Mouse (Mus musculus): ENCODE measurements around the gene Gtf2a1. TPM values are rescaled to one million over a fixed set of nuclear protein-coding genes. Genes with fewer than 3 reads are reported as not detected.

Gtf2a1 gene
- polyA plus RNA-seq, 1 experiment from 2014 or later, result 33.6 TPM

DNA sequence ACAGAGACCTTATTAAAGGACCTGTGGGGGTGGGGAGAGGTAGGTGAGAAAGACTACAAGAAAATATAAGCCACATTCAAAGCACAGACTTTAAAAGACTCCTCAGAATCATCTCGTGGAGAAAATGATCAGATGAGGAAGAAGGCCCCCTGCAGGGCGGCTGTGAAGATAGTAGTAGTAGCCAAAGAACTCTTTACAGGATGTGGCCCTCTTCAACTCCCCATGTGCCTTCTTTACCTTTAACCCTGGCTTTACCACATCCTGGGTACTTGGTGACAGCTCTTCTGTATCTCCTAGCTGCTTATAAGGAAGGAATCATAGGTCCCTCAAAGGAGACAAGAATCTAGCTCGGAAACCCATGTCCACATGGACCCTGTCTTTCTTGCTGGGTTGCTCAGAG lies 66.7 kb downstream of the Gtf2a1 start:
- WGBS, result 59% methylated on average over 3 of the region's 3 CpGs
- ATAC-seq (replicated peaks; ENCODE audit: low FRiP score, low TSS enrichment, low read depth) (no peak), DNase-seq (ENCODE audit: low spot score) (no peak)
- Histone ChIP-seq H3K4me3 (ENCODE audit: low read depth, low read length) (no peak overlapping the region), H3K4me2 (ENCODE audit: low read length) (no peak overlapping the region), H3K27me3 (replicated peaks; ENCODE audit: control insufficient read depth, insufficient read depth, low read length) (no peaks in the 10 kb centered on the region), H3K9me3 (ENCODE audit: control insufficient read depth, low read length) (no peaks in the 10 kb centered on the region), H3K9ac (ENCODE audit: low read length) (no peak overlapping the region), H3K4me1 (replicated peaks; ENCODE audit: control insufficient read depth, insufficient read depth, low read length) (no peaks in the 10 kb centered on the region), H3K27ac (ENCODE audit: low read depth) (no peak overlapping the region), H3K36me3 (ENCODE audit: control insufficient read depth, insufficient read depth, low read length) (no peaks in the 10 kb centered on the region)

GRCm38 (mm10) chr12:91517808-91518207 lies 72.5 kb downstream of the Gtf2a1 start:
- H3K27me3 ChIP-seq (replicated peaks; ENCODE audit: control insufficient read depth, insufficient read depth, low read length), result no peaks in the 10 kb centered on the region
- no peaks in the 10 kb centered on the region for H3K36me3 ChIP-seq (ENCODE audit: control insufficient read depth, insufficient read depth, low read length)
- no peak overlapping the region for H3K9ac ChIP-seq (ENCODE audit: low read length)
- DNase-seq (ENCODE audit: low spot score) (no peak), ATAC-seq (replicated peaks; ENCODE audit: low FRiP score, low TSS enrichment, low read depth) (no peak)
- H3K9me3 ChIP-seq (ENCODE audit: control insufficient read depth, low read length), result no peaks in the 10 kb centered on the region
- H3K27ac ChIP-seq (ENCODE audit: low read depth), result no peak overlapping the region
- 80% methylated on average over 3 of the region's 3 CpGs for WGBS
- H3K4me1 ChIP-seq (replicated peaks; ENCODE audit: control insufficient read depth, insufficient read depth, low read length), result no peaks in the 10 kb centered on the region
- no peak overlapping the region for H3K4me3 ChIP-seq (ENCODE audit: low read depth, low read length)
- no peak overlapping the region for H3K4me2 ChIP-seq (ENCODE audit: low read length)

DNA sequence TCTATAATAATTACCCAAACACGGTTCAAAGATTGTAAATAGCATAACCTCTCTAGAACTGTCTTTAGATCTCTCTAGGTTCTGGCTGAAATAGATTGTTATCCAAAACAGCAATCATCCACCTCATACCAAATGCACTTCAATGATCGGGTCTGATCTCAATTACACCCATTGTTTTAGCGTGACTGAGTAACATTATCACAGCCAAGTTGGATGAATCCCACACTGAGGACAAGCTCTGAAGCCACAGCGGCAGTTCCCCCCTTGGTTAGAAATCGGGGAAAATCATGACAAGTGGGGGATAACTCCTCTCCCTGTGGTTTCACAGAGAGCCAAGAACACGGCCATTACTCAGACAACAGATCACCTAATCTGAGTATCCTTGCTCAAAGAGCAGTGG lies 76.3 kb downstream of the Gtf2a1 start:
- no peak for DNase-seq (ENCODE audit: low spot score)
- no peak overlapping the region for H3K4me3 ChIP-seq (ENCODE audit: low read depth, low read length)
- no peaks in the 10 kb centered on the region for H3K4me1 ChIP-seq (replicated peaks; ENCODE audit: control insufficient read depth, insufficient read depth, low read length)
- H3K9me3 ChIP-seq (ENCODE audit: control insufficient read depth, low read length), result no peaks in the 10 kb centered on the region
- H3K27ac ChIP-seq (ENCODE audit: low read depth), result no peak overlapping the region
- ATAC-seq (replicated peaks; ENCODE audit: low FRiP score, low TSS enrichment, low read depth), result no peak
- no peak overlapping the region for H3K9ac ChIP-seq (ENCODE audit: low read length)
- no peak overlapping the region for H3K4me2 ChIP-seq (ENCODE audit: low read length)
- H3K36me3 ChIP-seq (ENCODE audit: control insufficient read depth, insufficient read depth, low read length), result no peaks in the 10 kb centered on the region
- 85% methylated on average over 6 of the region's 6 CpGs for WGBS
- H3K27me3 ChIP-seq (replicated peaks; ENCODE audit: control insufficient read depth, insufficient read depth, low read length), result no peaks in the 10 kb centered on the region

DNA sequence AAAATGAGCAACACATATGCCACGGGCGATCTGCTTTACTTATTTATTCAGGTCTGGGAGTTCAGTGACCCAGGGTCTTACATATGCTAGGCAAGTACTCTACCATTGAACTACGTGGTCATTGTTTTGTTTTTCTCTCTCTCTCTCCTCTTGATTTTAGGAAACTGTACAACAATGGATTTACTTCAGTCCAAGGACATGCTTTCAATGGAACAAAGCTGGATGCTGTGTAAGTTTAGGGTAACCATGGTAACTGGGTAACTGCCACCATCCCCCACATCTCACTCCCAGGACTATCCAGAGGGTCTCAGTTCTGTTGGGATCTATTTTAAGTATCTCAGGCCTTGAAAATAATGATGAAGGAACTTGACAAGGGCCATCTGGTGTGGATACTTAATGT lies 78.5 kb downstream of the Gtf2a1 start:
- ATAC-seq (replicated peaks; ENCODE audit: low FRiP score, low TSS enrichment, low read depth) (no peak), DNase-seq (ENCODE audit: low spot score) (no peak)
- no peaks in the 10 kb centered on the region for H3K9me3 ChIP-seq (ENCODE audit: control insufficient read depth, low read length)
- H3K27ac ChIP-seq (ENCODE audit: low read depth), result no peak overlapping the region
- H3K36me3 ChIP-seq (ENCODE audit: control insufficient read depth, insufficient read depth, low read length), result no peaks in the 10 kb centered on the region
- H3K9ac ChIP-seq (ENCODE audit: low read length), result no peak overlapping the region
- no peak overlapping the region for H3K4me2 ChIP-seq (ENCODE audit: low read length)
- H3K4me3 ChIP-seq (ENCODE audit: low read depth, low read length), result no peak overlapping the region
- H3K27me3 ChIP-seq (replicated peaks; ENCODE audit: control insufficient read depth, insufficient read depth, low read length), result no peaks in the 10 kb centered on the region
- 80% methylated on average over 3 of the region's 3 CpGs for WGBS
- H3K4me1 ChIP-seq (replicated peaks; ENCODE audit: control insufficient read depth, insufficient read depth, low read length), result no peaks in the 10 kb centered on the region

Other genes starting within 250 kb of the Gtf2a1 start
- gene Cep128, start 206.1 kb downstream of the Gtf2a1 start, polyA plus RNA-seq (2014; fragmentation: Nextera tagmentation; extraction: Ambion mirVana), result 9.3 and 9.6 TPM in 2 replicates
- 0.24 and 0.47 TPM in 2 replicates for gene Tshr, start 205.9 kb downstream of the Gtf2a1 start, polyA plus RNA-seq (2014; fragmentation: Nextera tagmentation; extraction: Ambion mirVana)
- gene Ston2, start 197.9 kb upstream of the Gtf2a1 start, polyA plus RNA-seq (2014; fragmentation: Nextera tagmentation; extraction: Ambion mirVana), result 7.3 and 8.3 TPM in 2 replicates